Mouse (Mus musculus): ENCODE results near the gene Cdiptos.

The Cdiptos gene

DNA sequence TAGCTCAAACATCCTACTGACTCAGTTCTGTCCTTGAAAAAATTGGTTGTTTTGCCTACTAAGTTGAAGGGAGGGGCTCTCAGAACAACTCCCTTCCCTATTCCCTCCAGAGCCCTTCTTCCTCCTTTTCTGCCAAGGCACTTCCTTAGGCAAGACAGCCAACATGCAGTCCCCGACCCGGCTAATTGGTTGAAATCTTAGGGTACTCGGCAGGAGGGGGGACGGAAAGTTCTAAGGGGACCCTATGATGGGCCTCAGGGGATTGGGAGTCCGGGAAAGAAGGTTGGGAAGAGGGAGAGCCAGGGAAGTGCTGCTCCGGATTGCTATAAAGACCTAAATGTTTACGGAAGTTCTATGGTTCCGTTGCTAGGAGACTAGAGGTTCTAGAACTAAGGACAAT is 405 bp downstream of the Cdiptos start:
- peak; percentile 34 for DNase-seq (ENCODE audit: low spot score)

- no peak for DNase-seq (ENCODE audit: low spot score)
Observed at GRCm38 (mm10) chr7:126967361-126967760, 8.5 kb downstream of the Cdiptos start.

DNA sequence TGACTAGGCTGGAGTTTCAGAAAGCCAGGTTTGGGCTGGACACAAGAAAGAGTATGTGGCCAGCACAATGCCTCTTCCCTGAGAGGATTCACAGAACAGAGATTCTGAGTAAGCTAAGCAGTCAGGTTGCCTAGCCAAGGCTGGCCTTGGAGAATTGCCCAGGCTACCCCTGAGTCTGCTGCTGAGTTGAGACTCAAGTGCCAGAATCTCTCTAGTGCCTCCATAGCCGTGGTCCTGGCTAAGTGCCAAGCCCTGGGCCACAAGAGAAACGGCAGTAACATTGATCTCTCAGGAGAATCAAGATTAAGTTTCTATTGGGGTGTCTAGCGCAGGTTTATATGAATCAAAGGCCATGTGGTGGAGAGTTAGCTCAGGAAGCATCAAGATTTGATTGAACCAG is 10.3 kb downstream of the Cdiptos start:
- DNase-seq (ENCODE audit: low spot score): no peak

GRCm38 (mm10) chr7:126963548-126964286 is 12.2 kb downstream of the Cdiptos start:
- peak; percentile 52 for DNase-seq (ENCODE audit: low spot score)

- DNase-seq (ENCODE audit: low spot score): no peak
Observed at GRCm38 (mm10) chr7:126961965-126962364, 13.9 kb downstream of the Cdiptos start.

DNA sequence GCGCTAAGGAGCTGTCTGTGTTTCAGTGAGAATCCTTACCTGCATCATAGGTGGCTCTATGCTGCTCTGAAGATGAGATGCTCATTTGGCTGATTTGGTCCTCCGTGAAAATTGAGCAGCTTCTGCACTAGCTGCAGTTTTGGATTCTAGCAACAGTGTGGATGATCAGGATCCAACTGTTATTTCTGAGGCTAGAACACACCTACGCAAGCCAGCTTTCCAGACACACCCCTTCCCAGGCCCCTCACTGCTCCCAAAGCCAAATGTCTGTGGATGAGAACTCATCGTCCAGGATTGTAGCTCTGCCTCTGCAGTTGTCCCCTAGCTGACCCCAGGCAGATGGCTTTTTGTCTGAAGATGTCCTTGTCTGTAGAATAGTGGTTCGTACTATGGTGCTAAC is 14.8 kb downstream of the Cdiptos start:
- DNase-seq (ENCODE audit: low spot score): no peak

- no peak for DNase-seq (ENCODE audit: low spot score)
Observed at GRCm38 (mm10) chr7:126959780-126960179, 16.1 kb downstream of the Cdiptos start.

DNA sequence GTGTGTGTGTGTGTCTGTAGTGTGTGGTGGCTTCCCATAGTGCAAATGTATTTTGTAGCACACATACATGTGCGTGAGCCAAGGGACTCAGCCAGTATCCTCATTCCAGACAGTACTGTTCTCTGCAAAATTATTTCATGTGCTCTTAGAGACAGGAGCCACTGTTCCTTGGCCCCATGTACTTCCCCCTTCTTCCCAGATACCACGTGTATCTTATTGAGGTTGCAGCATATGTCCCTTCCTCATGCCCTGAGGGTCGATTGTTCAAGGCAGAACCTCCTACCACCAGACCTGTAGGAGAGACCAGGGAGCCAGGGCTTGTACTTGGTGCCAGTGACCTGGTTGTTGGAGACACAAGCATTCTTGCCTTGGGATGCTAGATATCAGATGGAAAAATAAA is 20.8 kb downstream of the Cdiptos start:
- DNase-seq (ENCODE audit: low spot score): no peak

DNA sequence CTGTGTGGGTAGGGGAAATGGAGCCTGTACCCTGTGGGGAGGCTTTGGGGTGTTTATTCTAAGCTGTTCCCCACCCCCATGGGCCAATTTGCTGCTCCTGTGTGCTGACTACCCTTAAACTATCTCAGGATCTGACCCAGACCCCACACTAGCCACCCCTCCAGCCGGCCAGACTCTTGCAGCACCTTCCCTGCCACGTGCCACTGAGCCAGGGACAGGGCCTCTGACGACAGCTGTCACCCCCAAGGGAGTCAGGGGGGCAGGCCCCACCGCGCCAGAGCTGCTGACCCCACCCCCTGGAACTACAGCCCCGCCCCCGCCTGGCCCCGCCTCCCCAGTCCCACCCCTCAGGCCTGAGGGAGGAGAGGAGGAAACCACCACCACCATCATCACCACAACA is 23.3 kb downstream of the Cdiptos start:
- no peak for DNase-seq (ENCODE audit: low spot score)

- DNase-seq (ENCODE audit: low spot score): no peak
Observed at GRCm38 (mm10) chr7:126951741-126952140, 24.2 kb downstream of the Cdiptos start.

GRCm38 (mm10) chr7:126950647-126951615 is 25.0 kb downstream of the Cdiptos start:
- DNase-seq (ENCODE audit: low spot score): no peak

GRCm38 (mm10) chr7:126949793-126950646 is 25.9 kb downstream of the Cdiptos start, which contains the start of gene Sez6l2:
Sez6l2 (plus strand) TSS chr7:126950563.
- peak; percentile 92 for DNase-seq (ENCODE audit: low spot score)

- DNase-seq (ENCODE audit: low spot score): no peak
Observed at GRCm38 (mm10) chr7:126949403-126949792, 26.5 kb downstream of the Cdiptos start, which contains the start of gene Asphd1. Asphd1 (minus strand) TSS chr7:126949582.

GRCm38 (mm10) chr7:126948626-126949025 is 27.3 kb downstream of the Cdiptos start:
- no peak for DNase-seq (ENCODE audit: low spot score)

- DNase-seq (ENCODE audit: low spot score): peak; percentile 28
Observed at GRCm38 (mm10) chr7:126946530-126946929, 29.4 kb downstream of the Cdiptos start.

DNA sequence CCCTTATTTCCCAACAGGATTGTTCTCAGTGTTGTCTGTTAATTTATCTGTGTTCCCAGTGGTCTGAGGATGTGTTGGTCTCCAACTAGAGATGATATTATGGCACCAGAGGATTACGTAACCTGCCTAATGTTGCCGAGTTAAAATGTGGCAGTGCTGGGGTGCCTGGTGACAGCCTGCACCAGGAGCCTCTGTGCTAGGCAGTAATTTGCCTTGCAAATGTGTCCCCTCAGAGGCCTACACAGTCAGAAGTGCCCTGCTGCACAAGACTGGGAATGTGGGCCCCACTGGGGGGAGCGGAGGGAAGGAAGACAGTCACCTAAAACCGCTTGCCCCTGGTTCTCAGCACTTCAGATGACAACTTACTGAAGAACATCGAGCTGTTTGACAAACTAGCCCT is 34.1 kb downstream of the Cdiptos start:
- no peak for DNase-seq (ENCODE audit: low spot score)

GRCm38 (mm10) chr7:126941171-126941570 is 34.7 kb downstream of the Cdiptos start:
- no peak for DNase-seq (ENCODE audit: low spot score)

DNA sequence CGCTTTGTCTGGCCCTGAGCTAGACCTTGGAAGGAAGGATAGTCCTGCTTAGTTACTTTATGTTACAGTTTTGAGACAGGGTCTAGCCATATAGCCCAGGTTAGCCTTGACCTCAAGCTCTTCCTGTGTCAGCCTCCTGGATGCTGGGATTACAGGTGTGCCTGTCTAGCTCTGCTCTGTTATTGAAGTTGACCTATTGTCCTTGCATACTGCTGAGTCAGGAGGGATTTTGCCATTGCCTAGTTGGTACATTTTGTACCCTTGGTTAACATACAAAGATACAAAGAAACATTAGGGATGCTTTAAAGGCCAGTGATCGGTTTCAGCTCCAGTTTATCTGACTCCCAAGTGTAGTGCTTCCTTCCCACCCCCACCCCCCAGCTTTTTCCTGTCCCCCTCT is 43.2 kb downstream of the Cdiptos start:
- no peak for DNase-seq (ENCODE audit: low spot score)

- DNase-seq (ENCODE audit: low spot score): no peak
Observed at GRCm38 (mm10) chr7:126929046-126929445, 46.9 kb downstream of the Cdiptos start.

GRCm38 (mm10) chr7:126928384-126929037 is 47.4 kb downstream of the Cdiptos start, which contains the start of gene Kctd13:
Kctd13 (plus strand) TSS chr7:126928879.
- peak; percentile 94 for DNase-seq (ENCODE audit: low spot score)

- DNase-seq (ENCODE audit: low spot score): no peak
Observed at GRCm38 (mm10) chr7:126926299-126926698, 49.6 kb downstream of the Cdiptos start.

All from ovary, postnatal 36 days (tissue).